In genomic region chr5:20065081-20065480, GRCm38 (mm10) we compare ENCODE assay signal across 16 mouse cellular contexts.
"Had no signal": no experiment of that assay in that cellular context is flagged by ENCODE, and none has a peak within 500 bp of the region (broad histone marks: within the 10 kb centered on the region; RNA-seq: fewer than 3 reads in every experiment).

No protein-coding gene starts in this region.

- H3K4me2 ChIP-seq: liver, embryonic 13.5 days; midbrain, embryonic 11.5 days; neural tube, embryonic 12.5 days; neural tube, embryonic 15.5 days had no signal

- H3K4me1 ChIP-seq: liver, embryonic 13.5 days; neural tube, embryonic 12.5 days had no signal

- H3K9me3 ChIP-seq: liver, embryonic 13.5 days; neural tube, embryonic 12.5 days; neural tube, embryonic 15.5 days had no signal

- H3K27ac ChIP-seq: kidney, postnatal 0 days; layer of hippocampus, adult 2 months; left cerebral cortex, adult 2 months; liver, embryonic 13.5 days; neural tube, embryonic 12.5 days; neural tube, embryonic 15.5 days had no signal

- H3K36me3 ChIP-seq: liver, embryonic 13.5 days; neural tube, embryonic 12.5 days; neural tube, embryonic 15.5 days had no signal

- H3K4me3 ChIP-seq: layer of hippocampus, adult 2 months; left cerebral cortex, adult 2 months; liver, embryonic 13.5 days; neural tube, embryonic 12.5 days; neural tube, embryonic 15.5 days had no signal

- H3K9ac ChIP-seq: liver, embryonic 13.5 days; neural tube, embryonic 12.5 days; neural tube, embryonic 15.5 days had no signal

- H3K27me3 ChIP-seq: liver, embryonic 13.5 days; neural tube, embryonic 12.5 days; neural tube, embryonic 15.5 days had no signal

- DNase-seq: kidney, postnatal 25 days; layer of hippocampus, adult 9-11 months; layer of hippocampus, postnatal 36 days; liver, embryonic 13.5 days; lung, adult 2 months; lung, postnatal 14 days; lung, postnatal 4 days; midbrain, embryonic 14.5 days; thymus, adult 18-20 months; thymus, postnatal 36 days had no signal
